Mouse (Mus musculus): ENCODE measurements around the gene Hmgn3.

- TF ChIP-seq CTCF (IDR thresholded peaks at IDR 0.05), result no peak
- no peak for TF ChIP-seq EP300 (IDR thresholded peaks at IDR 0.05; ENCODE audit: insufficient read depth, low read depth, low read length)
Measured at GRCm38 (mm10) chr9:83079724-83080123, 66.8 kb downstream of the Hmgn3 start.

Data from heart, adult 2 months (tissue).